Mouse (Mus musculus) left cerebral cortex, adult 11 months (tissue): ENCODE measurements at regions not wholly inside any gene's neighbourhood (a gene's known extent, or its start where the extent isn't known, plus 50 kb on each side); places are given as distances from the start of the nearest gene placed in this dataset.

ENCODE experiments used
- DNase-seq: peaks from one replicate; pipeline ENCODE4 v3.0.0; 2022; ENCODE audit warnings: low spot score

GRCm38 (mm10) chr12:58443007-58443406 is 173.9 kb upstream of the Clec14a start:
- DNase-seq = no peak

GRCm38 (mm10) chr12:58441962-58442361 is 172.9 kb upstream of the Clec14a start:
- DNase-seq = no peak

GRCm38 (mm10) chr12:58440666-58441065 is 171.6 kb upstream of the Clec14a start:
- DNase-seq = no peak

GRCm38 (mm10) chr12:58437031-58437430 is 167.9 kb upstream of the Clec14a start:
- DNase-seq = no peak

- no peak for DNase-seq
Measured at GRCm38 (mm10) chr12:58434504-58434903, 165.4 kb upstream of the Clec14a start.

GRCm38 (mm10) chr12:58429929-58430328 is 160.8 kb upstream of the Clec14a start:
- DNase-seq = peak; percentile 29

- DNase-seq = no peak
Measured at GRCm38 (mm10) chr12:58426758-58427157, 157.7 kb upstream of the Clec14a start.

GRCm38 (mm10) chr12:58425961-58426360 is 156.9 kb upstream of the Clec14a start:
- no peak for DNase-seq

- DNase-seq = no peak
Measured at GRCm38 (mm10) chr12:58423581-58423980, 154.5 kb upstream of the Clec14a start.

- no peak for DNase-seq
Measured at GRCm38 (mm10) chr12:58401904-58402303, 132.8 kb upstream of the Clec14a start.

GRCm38 (mm10) chr12:58360258-58360657 is 91.2 kb upstream of the Clec14a start:
- peak; percentile 1 for DNase-seq

- no peak for DNase-seq
Measured at GRCm38 (mm10) chr12:58334163-58334562, 65.1 kb upstream of the Clec14a start.

GRCm38 (mm10) chr12:58329913-58330312 is 60.8 kb upstream of the Clec14a start:
- DNase-seq = no peak

- DNase-seq = no peak
Measured at GRCm38 (mm10) chr12:58323953-58324352, 54.9 kb upstream of the Clec14a start.
